Mouse (Mus musculus): ENCODE data around the gene Prrg2. TPM values are rescaled to one million over a fixed set of nuclear protein-coding genes. Genes with fewer than 3 reads are reported as not detected.

The Prrg2 gene
- polyA plus RNA-seq, 1 experiment from 2014 or later: 24.6 TPM

DNA sequence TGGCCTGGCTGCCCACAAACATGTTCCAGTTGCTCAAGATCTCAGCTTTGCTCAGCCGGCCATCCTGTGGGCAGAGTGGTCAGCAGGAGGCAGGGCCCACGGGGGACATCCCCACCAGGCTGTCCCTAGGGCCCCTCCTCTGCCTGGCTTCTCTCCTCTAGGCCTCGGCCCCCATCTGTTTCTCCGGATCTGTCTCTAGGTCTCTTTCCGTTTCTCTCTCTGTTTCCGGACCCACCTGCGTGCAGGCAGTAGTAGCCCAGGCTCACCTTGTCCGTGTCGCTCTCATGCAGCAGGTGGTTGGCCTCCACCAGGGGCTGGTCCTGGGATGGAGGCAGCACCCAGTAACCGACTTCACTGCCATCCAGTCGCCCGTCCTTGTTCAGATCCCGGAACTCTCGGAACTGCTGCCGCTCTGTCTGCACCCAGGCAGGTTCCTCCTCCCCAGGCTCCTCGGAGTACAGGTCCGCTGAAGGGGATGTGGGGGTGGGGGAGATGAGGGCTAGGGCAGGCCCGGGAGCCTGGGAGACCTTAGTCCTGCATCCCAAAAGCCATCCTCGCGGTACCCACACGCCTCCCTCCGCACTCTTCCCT lies 20.9 kb upstream of the Prrg2 start:
- no peak for ATAC-seq (ENCODE audit: insufficient number of reproducible peaks, low FRiP score, low TSS enrichment, low read depth)
- H3K9me3 ChIP-seq (ENCODE audit: control insufficient read depth, low read length): no peaks in the 10 kb centered on the region
- no peak overlapping the region for H3K4me2 ChIP-seq (ENCODE audit: low read depth, severe bottlenecking)
- 84% methylated on average over 22 of the region's 22 CpGs for WGBS
- H3K4me1 ChIP-seq (ENCODE audit: control insufficient read depth, insufficient read depth, low read length): 0 out of 2 replicates have a peak, but pooled peaks cover 6% of the 10 kb centered on the region
- no peak overlapping the region for H3K27ac ChIP-seq (replicated peaks; ENCODE audit: low read depth, low read length)
- H3K27me3 ChIP-seq (ENCODE audit: control insufficient read depth, insufficient read depth, low read length): no peaks in the 10 kb centered on the region
- H3K4me3 ChIP-seq (ENCODE audit: low read depth, low read length): no peak overlapping the region
- no peak overlapping the region; the same call in 1 of the 2 replicates for H3K9ac ChIP-seq (ENCODE audit: low read length)
- peaks cover 20% of the 10 kb centered on the region for H3K36me3 ChIP-seq (ENCODE audit: control insufficient read depth, insufficient read depth, low read length)
- no peak for DNase-seq (ENCODE audit: low spot score)

DNA sequence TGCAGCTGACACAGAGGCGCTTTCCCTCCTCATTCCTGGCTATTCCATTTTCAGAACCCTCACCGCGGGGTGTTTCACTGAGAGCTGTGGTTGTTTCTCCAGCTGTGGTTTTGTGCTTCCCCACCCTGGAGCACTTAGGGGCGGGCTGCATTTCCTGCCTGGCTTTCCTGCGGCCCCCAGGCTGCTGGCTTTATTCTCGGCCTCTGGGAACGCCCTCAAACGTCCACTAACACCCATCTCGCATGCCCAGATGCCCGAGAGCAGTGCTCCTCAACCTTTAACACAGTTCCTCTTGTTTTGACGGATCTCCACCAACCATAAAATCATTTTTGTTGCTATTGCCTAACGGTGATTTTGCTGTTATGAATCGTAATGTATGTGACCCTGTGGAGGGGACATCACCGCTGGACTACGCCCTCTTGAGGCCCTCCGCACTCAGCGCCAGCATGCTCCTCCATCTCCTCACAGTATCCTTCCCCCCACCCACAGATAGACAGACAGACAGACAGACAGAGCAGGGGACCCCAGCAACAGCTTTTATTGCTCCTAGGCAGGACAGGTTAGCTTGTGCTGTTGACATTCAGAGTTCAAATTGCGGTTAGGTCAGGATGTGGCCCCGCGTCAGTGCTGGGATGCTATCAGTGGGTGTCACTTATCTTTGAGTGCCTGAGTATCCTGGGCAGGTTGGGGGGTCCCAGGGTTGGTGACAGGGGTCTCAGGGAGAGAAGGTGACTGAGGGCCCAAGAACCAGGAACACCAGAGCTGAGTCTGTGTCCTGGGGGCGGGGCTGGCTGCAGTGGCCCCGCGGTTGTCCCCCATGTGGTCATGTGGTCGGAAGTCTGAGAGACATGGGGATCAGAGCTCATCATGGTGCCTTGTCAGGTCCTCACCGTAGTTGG lies 20.2 kb upstream of the Prrg2 start:
- no peaks in the 10 kb centered on the region for H3K27me3 ChIP-seq (ENCODE audit: control insufficient read depth, insufficient read depth, low read length)
- H3K27ac ChIP-seq (replicated peaks; ENCODE audit: low read depth, low read length): peak overlapping the region; percentile 42; the same call in 1 of the 2 replicates
- DNase-seq (ENCODE audit: low spot score) (no peak), ATAC-seq (ENCODE audit: insufficient number of reproducible peaks, low FRiP score, low TSS enrichment, low read depth) (no peak)
- peaks cover 16% of the 10 kb centered on the region for H3K36me3 ChIP-seq (ENCODE audit: control insufficient read depth, insufficient read depth, low read length)
- WGBS: 74% methylated on average over 25 of the region's 25 CpGs
- H3K4me3 ChIP-seq (ENCODE audit: low read depth, low read length): no peak overlapping the region
- H3K4me1 ChIP-seq (ENCODE audit: control insufficient read depth, insufficient read depth, low read length): 0 out of 2 replicates have a peak, but pooled peaks cover 6% of the 10 kb centered on the region
- no peaks in the 10 kb centered on the region for H3K9me3 ChIP-seq (ENCODE audit: control insufficient read depth, low read length)
- no peak overlapping the region for H3K4me2 ChIP-seq (ENCODE audit: low read depth, severe bottlenecking)
- peak overlapping the region; percentile 22 for H3K9ac ChIP-seq (ENCODE audit: low read length)

DNA sequence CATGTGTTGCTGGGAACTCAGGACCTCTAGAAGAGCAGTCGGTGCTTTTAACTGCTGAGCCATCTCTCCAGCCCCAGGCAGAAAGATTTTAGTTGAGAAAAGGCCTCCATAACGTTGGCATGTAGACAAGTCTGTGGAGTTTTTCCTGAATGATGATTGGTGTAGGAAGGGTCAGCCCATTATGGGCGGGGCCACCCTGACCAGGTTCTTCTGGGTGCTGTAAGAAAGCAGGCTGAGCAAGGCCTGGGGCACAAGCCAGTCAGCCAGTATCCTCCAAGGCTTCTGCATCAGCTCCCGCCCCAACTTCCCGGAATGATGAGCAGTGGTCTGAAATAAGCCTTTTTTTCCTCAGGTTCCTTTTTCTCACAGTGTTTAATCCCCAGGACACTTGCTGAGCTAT lies 18.5 kb upstream of the Prrg2 start:
- ATAC-seq (ENCODE audit: insufficient number of reproducible peaks, low FRiP score, low TSS enrichment, low read depth): no peak
- no peak overlapping the region for H3K27ac ChIP-seq (replicated peaks; ENCODE audit: low read depth, low read length)
- H3K9ac ChIP-seq (ENCODE audit: low read length): no peak overlapping the region
- H3K36me3 ChIP-seq (ENCODE audit: control insufficient read depth, insufficient read depth, low read length): peaks cover 7% of the 10 kb centered on the region; the same call in 1 of the 2 replicates
- WGBS: 53% methylated on average over 5 of the region's 5 CpGs
- no peak for DNase-seq (ENCODE audit: low spot score)
- no peaks in the 10 kb centered on the region for H3K9me3 ChIP-seq (ENCODE audit: control insufficient read depth, low read length)
- H3K4me2 ChIP-seq (ENCODE audit: low read depth, severe bottlenecking): no peak overlapping the region
- H3K27me3 ChIP-seq (ENCODE audit: control insufficient read depth, insufficient read depth, low read length): no peaks in the 10 kb centered on the region
- 0 out of 2 replicates have a peak, but pooled peaks cover 6% of the 10 kb centered on the region for H3K4me1 ChIP-seq (ENCODE audit: control insufficient read depth, insufficient read depth, low read length)
- H3K4me3 ChIP-seq (ENCODE audit: low read depth, low read length): no peak overlapping the region

DNA sequence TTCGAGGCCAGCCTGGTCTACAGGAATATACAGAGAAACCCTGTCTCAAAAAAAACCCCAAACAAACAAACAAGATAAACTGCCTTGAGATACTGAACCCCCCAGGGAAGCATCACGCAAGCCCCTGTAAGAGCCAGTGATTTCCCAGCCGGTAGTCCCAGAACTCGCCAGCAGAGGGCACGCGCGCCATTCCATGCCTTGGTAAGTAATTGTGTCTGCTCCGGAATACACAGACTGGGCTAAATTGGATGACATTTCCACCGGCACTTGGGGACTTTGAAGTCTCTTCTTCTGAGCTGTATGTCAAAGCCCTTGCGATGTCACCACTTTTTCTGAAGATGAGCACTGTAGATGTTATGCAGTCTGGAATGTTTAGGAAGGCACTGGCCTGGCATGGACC lies 17.4 kb upstream of the Prrg2 start:
- Histone ChIP-seq H3K9ac (ENCODE audit: low read length) (no peak overlapping the region), H3K9me3 (ENCODE audit: control insufficient read depth, low read length) (no peaks in the 10 kb centered on the region), H3K4me3 (ENCODE audit: low read depth, low read length) (no peak overlapping the region), H3K36me3 (ENCODE audit: control insufficient read depth, insufficient read depth, low read length) (peaks cover 6% of the 10 kb centered on the region; the same call in 1 of the 2 replicates), H3K27ac (replicated peaks; ENCODE audit: low read depth, low read length) (no peak overlapping the region), H3K4me1 (ENCODE audit: control insufficient read depth, insufficient read depth, low read length) (0 out of 2 replicates have a peak, but pooled peaks cover 6% of the 10 kb centered on the region), H3K4me2 (ENCODE audit: low read depth, severe bottlenecking) (no peak overlapping the region), H3K27me3 (ENCODE audit: control insufficient read depth, insufficient read depth, low read length) (no peaks in the 10 kb centered on the region)
- 1% methylated on average over 10 of the region's 10 CpGs for WGBS
- ATAC-seq (ENCODE audit: insufficient number of reproducible peaks, low FRiP score, low TSS enrichment, low read depth) (peak; percentile 4; the same call in 1 of the 2 replicates), DNase-seq (ENCODE audit: low spot score) (peak; percentile 97)

DNA sequence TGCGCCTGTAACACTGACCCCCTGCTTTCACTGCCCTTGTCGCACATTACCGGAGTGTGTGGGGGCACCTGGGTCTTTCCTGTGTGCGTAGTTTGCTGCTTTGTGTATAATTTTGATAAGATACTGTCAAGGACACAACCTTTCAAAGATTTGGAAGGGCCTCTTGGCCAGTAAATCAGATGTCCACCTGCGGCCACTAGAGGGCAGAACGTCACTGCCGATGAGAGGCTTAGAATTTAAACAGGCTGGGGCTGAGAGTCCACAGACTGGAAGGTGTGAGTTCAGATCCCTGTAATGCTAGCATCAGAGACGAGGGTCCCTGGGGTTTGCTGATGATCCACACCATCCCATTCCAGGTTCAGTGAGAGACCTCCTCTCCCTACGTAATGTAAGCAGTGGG lies 16.0 kb upstream of the Prrg2 start:
- DNase-seq (ENCODE audit: low spot score): peak; percentile 84
- 42% methylated on average over 9 of the region's 9 CpGs for WGBS
- no peak for ATAC-seq (ENCODE audit: insufficient number of reproducible peaks, low FRiP score, low TSS enrichment, low read depth)
- Histone ChIP-seq H3K4me3 (ENCODE audit: low read depth, low read length) (no peak overlapping the region), H3K27ac (replicated peaks; ENCODE audit: low read depth, low read length) (no peak overlapping the region), H3K36me3 (ENCODE audit: control insufficient read depth, insufficient read depth, low read length) (peaks cover 2% of the 10 kb centered on the region; the same call in 1 of the 2 replicates), H3K4me1 (ENCODE audit: control insufficient read depth, insufficient read depth, low read length) (0 out of 2 replicates have a peak, but pooled peaks cover 6% of the 10 kb centered on the region), H3K27me3 (ENCODE audit: control insufficient read depth, insufficient read depth, low read length) (no peaks in the 10 kb centered on the region), H3K9ac (ENCODE audit: low read length) (no peak overlapping the region), H3K9me3 (ENCODE audit: control insufficient read depth, low read length) (no peaks in the 10 kb centered on the region), H3K4me2 (ENCODE audit: low read depth, severe bottlenecking) (no peak overlapping the region)

DNA sequence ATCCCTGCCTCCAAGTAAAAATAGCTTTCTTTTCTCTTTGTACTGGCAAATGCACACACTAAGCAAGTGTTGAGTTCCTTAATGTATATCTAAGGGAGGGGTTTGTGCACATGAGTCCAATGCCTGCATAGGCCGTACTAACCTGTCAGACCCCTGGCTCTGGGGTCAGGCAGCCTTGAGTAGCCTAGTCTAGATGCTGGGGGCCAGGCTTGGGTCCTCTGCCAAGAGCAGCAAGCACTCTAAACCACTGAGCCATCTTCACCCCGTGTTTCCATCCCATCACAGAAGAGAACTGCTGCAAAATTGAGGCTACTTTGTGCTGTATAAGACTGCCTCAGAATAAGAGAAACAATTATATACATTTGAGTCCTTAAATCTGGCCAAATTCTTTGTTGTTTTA lies 15.4 kb upstream of the Prrg2 start:
- ATAC-seq (ENCODE audit: insufficient number of reproducible peaks, low FRiP score, low TSS enrichment, low read depth): no peak

DNA sequence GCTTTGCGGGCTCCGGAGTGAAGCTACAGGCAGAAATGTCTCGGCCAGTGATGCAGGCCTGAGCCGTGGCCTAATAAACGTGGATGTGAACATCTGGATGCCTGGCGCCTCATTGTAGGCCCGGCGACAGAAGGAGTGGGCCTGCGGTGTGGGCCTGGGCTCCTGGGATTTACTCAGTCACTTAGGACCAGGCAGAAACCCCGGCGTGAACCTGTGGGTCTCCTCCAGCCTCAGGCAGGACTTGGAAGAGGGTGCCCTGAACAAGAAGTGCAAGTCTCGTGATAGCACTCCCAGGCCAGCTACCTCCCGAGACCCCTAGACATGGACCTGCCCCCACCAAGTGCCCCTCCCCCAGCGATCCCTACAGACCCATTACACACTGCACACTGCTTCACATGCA lies 14.8 kb upstream of the Prrg2 start:
- DNase-seq (ENCODE audit: low spot score): no peak
- Histone ChIP-seq H3K9ac (ENCODE audit: low read length) (no peak overlapping the region), H3K36me3 (ENCODE audit: control insufficient read depth, insufficient read depth, low read length) (peaks cover 2% of the 10 kb centered on the region; the same call in 1 of the 2 replicates), H3K4me2 (ENCODE audit: low read depth, severe bottlenecking) (no peak overlapping the region), H3K27me3 (ENCODE audit: control insufficient read depth, insufficient read depth, low read length) (no peaks in the 10 kb centered on the region), H3K9me3 (ENCODE audit: control insufficient read depth, low read length) (no peaks in the 10 kb centered on the region), H3K4me3 (ENCODE audit: low read depth, low read length) (no peak overlapping the region), H3K4me1 (ENCODE audit: control insufficient read depth, insufficient read depth, low read length) (0 out of 2 replicates have a peak, but pooled peaks cover under 1% of the 10 kb centered on the region), H3K27ac (replicated peaks; ENCODE audit: low read depth, low read length) (no peak overlapping the region)
- ATAC-seq (ENCODE audit: insufficient number of reproducible peaks, low FRiP score, low TSS enrichment, low read depth): no peak
- WGBS: 88% methylated on average over 14 of the region's 14 CpGs

More for the DNA sequence above, 15.4 kb upstream of the Prrg2 start:
- H3K27me3 ChIP-seq (ENCODE audit: control insufficient read depth, insufficient read depth, low read length): no peaks in the 10 kb centered on the region
- WGBS: 86% methylated on average over 2 of the region's 2 CpGs
- H3K9me3 ChIP-seq (ENCODE audit: control insufficient read depth, low read length): no peaks in the 10 kb centered on the region
- 0 out of 2 replicates have a peak, but pooled peaks cover 5% of the 10 kb centered on the region for H3K4me1 ChIP-seq (ENCODE audit: control insufficient read depth, insufficient read depth, low read length)
- no peak overlapping the region for H3K4me3 ChIP-seq (ENCODE audit: low read depth, low read length)
- no peak overlapping the region for H3K9ac ChIP-seq (ENCODE audit: low read length)
- no peak overlapping the region for H3K27ac ChIP-seq (replicated peaks; ENCODE audit: low read depth, low read length)
- H3K36me3 ChIP-seq (ENCODE audit: control insufficient read depth, insufficient read depth, low read length): peaks cover 2% of the 10 kb centered on the region; the same call in 1 of the 2 replicates
- no peak for DNase-seq (ENCODE audit: low spot score)
- no peak overlapping the region for H3K4me2 ChIP-seq (ENCODE audit: low read depth, severe bottlenecking)

DNA sequence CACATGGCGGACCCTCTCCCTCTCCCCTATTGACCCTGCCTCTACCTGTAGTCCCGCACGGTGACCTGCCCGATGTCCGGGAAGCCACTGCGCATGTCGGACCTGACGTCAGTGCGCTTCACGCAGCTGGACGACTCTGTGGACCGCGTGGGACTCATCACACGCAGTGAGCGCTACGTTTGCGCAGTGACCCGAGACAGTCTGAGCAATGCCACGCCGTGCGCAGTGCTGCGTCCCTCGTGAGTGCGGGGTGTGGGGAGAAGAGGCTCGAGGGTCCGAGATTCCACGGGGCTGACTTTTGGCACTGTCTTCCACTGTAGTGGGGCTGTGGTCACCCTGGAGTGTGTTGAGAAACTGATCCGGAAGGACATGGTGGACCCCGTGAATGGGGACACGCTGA lies 14.0 kb upstream of the Prrg2 start:
- no peak overlapping the region for H3K4me2 ChIP-seq (ENCODE audit: low read depth, severe bottlenecking)
- no peak for DNase-seq (ENCODE audit: low spot score)
- no peak overlapping the region for H3K4me3 ChIP-seq (ENCODE audit: low read depth, low read length)
- no peaks in the 10 kb centered on the region for H3K27me3 ChIP-seq (ENCODE audit: control insufficient read depth, insufficient read depth, low read length)
- H3K27ac ChIP-seq (replicated peaks; ENCODE audit: low read depth, low read length): no peak overlapping the region
- no peak for ATAC-seq (ENCODE audit: insufficient number of reproducible peaks, low FRiP score, low TSS enrichment, low read depth)
- no peaks in the 10 kb centered on the region for H3K4me1 ChIP-seq (ENCODE audit: control insufficient read depth, insufficient read depth, low read length)
- WGBS: 89% methylated on average over 30 of the region's 30 CpGs
- peaks cover 2% of the 10 kb centered on the region; the same call in 1 of the 2 replicates for H3K36me3 ChIP-seq (ENCODE audit: control insufficient read depth, insufficient read depth, low read length)
- no peak overlapping the region for H3K9ac ChIP-seq (ENCODE audit: low read length)
- no peaks in the 10 kb centered on the region for H3K9me3 ChIP-seq (ENCODE audit: control insufficient read depth, low read length)
